Mouse (Mus musculus) midbrain, embryonic 16.5 days (tissue): ENCODE results near the gene Rab3d. TPM values are rescaled to one million over a fixed set of nuclear protein-coding genes. Genes with fewer than 3 reads are reported as not detected.

Source experiments
- ATAC-seq: fragments of 200-750 bp; cut with Nextera tagmentation; 2 replicates; pipeline ENCODE4 v1.8.0; 2017; ENCODE audit warnings: moderate TSS enrichment
- H3K27ac ChIP-seq: fragments of 300-500 bp; sonication (generic); 2 replicates; pipeline ENCODE4 v1.5.1; 2014; ENCODE audit warnings: mild to moderate bottlenecking, low read length, mixed read lengths
- H3K27me3 ChIP-seq: fragments of 300-500 bp; sonication (generic); 2 replicates; pipeline ENCODE4 v1.6.1; 2014; ENCODE audit warnings: low read depth, low read length, mixed read lengths; ENCODE audit not compliant: control insufficient read depth, insufficient read depth
- H3K36me3 ChIP-seq: fragments of 300-500 bp; sonication (generic); 2 replicates; pipeline ENCODE4 v1.6.1; 2014; ENCODE audit warnings: mild to moderate bottlenecking, low read length, moderate library complexity, mixed read lengths; ENCODE audit not compliant: control insufficient read depth, insufficient read depth
- H3K4me1 ChIP-seq: fragments of 300-500 bp; sonication (generic); 2 replicates; pipeline ENCODE4 v1.6.1; 2014; ENCODE audit warnings: mild to moderate bottlenecking, low read length, mixed read lengths; ENCODE audit not compliant: control insufficient read depth, insufficient read depth
- H3K4me2 ChIP-seq: fragments of 300-500 bp; sonication (generic); 2 replicates; pipeline ENCODE4 v1.6.1; 2014; ENCODE audit warnings: mild to moderate bottlenecking, low read length, mixed read lengths
- H3K4me3 ChIP-seq: fragments of 300-500 bp; sonication (generic); 2 replicates; pipeline ENCODE4 v1.5.1; 2014; ENCODE audit warnings: low read depth, mild to moderate bottlenecking, low read length, moderate library complexity, mixed read lengths
- H3K9ac ChIP-seq: fragments of 300-500 bp; sonication (generic); 2 replicates; pipeline ENCODE4 v1.6.1; 2014; ENCODE audit warnings: low read depth, low read length, mixed read lengths
- H3K9me3 ChIP-seq: fragments of 300-500 bp; sonication (generic); replicated peaks from 2 replicates; pipeline ENCODE4 v1.6.1; 2014; ENCODE audit warnings: mild to moderate bottlenecking, low read length, mixed read lengths; ENCODE audit not compliant: control insufficient read depth, poor library complexity, severe bottlenecking
- WGBS: fragments of 180-500 bp; shearing (Covaris S2); extraction: QIAGEN DNeasy Blood & Tissue Kit; methylation state at CpG from one replicate; pipeline ENCODE4 v1.1.7; 2014; 5-methylcytosine and 5-hydroxymethylcytosine counted together
- polyA plus RNA-seq: library from polyadenylated mRNA; unstranded; fragments of >200 nt; fragmentation: Nextera tagmentation; extraction: Ambion mirVana; gene quantifications from 2 replicates; pipeline ENCODE4 v1.2.1, GENCODE M21; 2015

Gene Rab3d
- polyA plus RNA-seq, 1 experiment from 2014 or later, result 19.9 TPM

GRCm38 (mm10) chr9:21924099-21924493, 6.1 kb upstream of the Rab3d start:
- Histone ChIP-seq H3K9ac (no peak overlapping the region), H3K27me3 (no peaks in the 10 kb centered on the region), H3K27ac (no peak overlapping the region), H3K4me1 (peaks cover 11% of the 10 kb centered on the region), H3K4me3 (no peak overlapping the region), H3K9me3 (no peaks in the 10 kb centered on the region), H3K4me2 (no peak overlapping the region), H3K36me3 (no peaks in the 10 kb centered on the region)
- 78% methylated on average over 6 of the region's 6 CpGs for WGBS
- ATAC-seq, result no peak

GRCm38 (mm10) chr9:21923490-21924098, 5.6 kb upstream of the Rab3d start:
- Histone ChIP-seq H3K9ac (no peak overlapping the region), H3K9me3 (no peaks in the 10 kb centered on the region), H3K27ac (no peak overlapping the region), H3K4me3 (no peak overlapping the region), H3K36me3 (no peaks in the 10 kb centered on the region), H3K27me3 (no peaks in the 10 kb centered on the region), H3K4me2 (no peak overlapping the region), H3K4me1 (peaks cover 11% of the 10 kb centered on the region)
- ATAC-seq, result no peak
- WGBS, result 81% methylated on average over 3 of the region's 3 CpGs

GRCm38 (mm10) chr9:21923036-21923435, 5.0 kb upstream of the Rab3d start:
- H3K4me2 ChIP-seq, result no peak overlapping the region
- no peak overlapping the region for H3K4me3 ChIP-seq
- WGBS, result 91% methylated on average over 4 of the region's 4 CpGs
- H3K4me1 ChIP-seq, result peaks cover 11% of the 10 kb centered on the region
- no peak overlapping the region for H3K9ac ChIP-seq
- no peaks in the 10 kb centered on the region for H3K9me3 ChIP-seq
- no peaks in the 10 kb centered on the region for H3K36me3 ChIP-seq
- no peak overlapping the region for H3K27ac ChIP-seq
- ATAC-seq, result no peak
- H3K27me3 ChIP-seq, result no peaks in the 10 kb centered on the region

GRCm38 (mm10) chr9:21918692-21919384, 846 bp upstream of the Rab3d start:
- WGBS, result 21% methylated on average over 5 of the region's 5 CpGs
- Histone ChIP-seq H3K4me3 (no peak overlapping the region; the same call in 1 of the 2 replicates), H3K9ac (no peak overlapping the region; the same call in 1 of the 2 replicates)

GRCm38 (mm10) chr9:21917493-21918034, 428 bp downstream of the Rab3d start:
- Histone ChIP-seq H3K4me3 (peak overlapping the region; percentile 78), H3K36me3 (0 out of 2 replicates have a peak, but pooled peaks cover 3% of the 10 kb centered on the region), H3K9ac (peak overlapping the region; percentile 81), H3K4me1 (no peaks in the 10 kb centered on the region; the same call in 1 of the 2 replicates), H3K9me3 (no peaks in the 10 kb centered on the region), H3K27ac (peak overlapping the region; percentile 71), H3K4me2 (peak overlapping the region; percentile 77), H3K27me3 (peaks cover 3% of the 10 kb centered on the region; the same call in 1 of the 2 replicates)
- ATAC-seq, result peak; percentile 83; the same call in 1 of the 2 replicates
- 2% methylated on average over 35 of the region's 35 CpGs for WGBS

More at GRCm38 (mm10) chr9:21918692-21919384, 846 bp upstream of the Rab3d start:
- no peak for ATAC-seq
- H3K4me2 ChIP-seq, result peak overlapping the region; percentile 77
- no peaks in the 10 kb centered on the region for H3K9me3 ChIP-seq
- 0 out of 2 replicates have a peak, but pooled peaks cover 3% of the 10 kb centered on the region for H3K36me3 ChIP-seq
- H3K27me3 ChIP-seq, result peaks cover 3% of the 10 kb centered on the region; the same call in 1 of the 2 replicates
- no peak overlapping the region for H3K27ac ChIP-seq
- H3K4me1 ChIP-seq, result no peaks in the 10 kb centered on the region; the same call in 1 of the 2 replicates

- WGBS, result 51% methylated on average over 2 of the region's 3 CpGs
- Histone ChIP-seq H3K27ac (no peak overlapping the region), H3K4me3 (peak overlapping the region; percentile 78), H3K4me1 (no peaks in the 10 kb centered on the region; the same call in 1 of the 2 replicates), H3K4me2 (peak overlapping the region; percentile 77), H3K9ac (peak overlapping the region; percentile 81), H3K27me3 (peaks cover 3% of the 10 kb centered on the region; the same call in 1 of the 2 replicates), H3K9me3 (no peaks in the 10 kb centered on the region), H3K36me3 (0 out of 2 replicates have a peak, but pooled peaks cover 3% of the 10 kb centered on the region)
- no peak for ATAC-seq
Observed at GRCm38 (mm10) chr9:21916851-21917492, 1.0 kb downstream of the Rab3d start.

GRCm38 (mm10) chr9:21909474-21910223, 8.3 kb downstream of the Rab3d start:
- Histone ChIP-seq H3K27ac (no peak overlapping the region), H3K4me3 (no peak overlapping the region), H3K36me3 (peaks cover 6% of the 10 kb centered on the region; the same call in 1 of the 2 replicates), H3K27me3 (no peaks in the 10 kb centered on the region), H3K9me3 (no peaks in the 10 kb centered on the region), H3K4me1 (no peaks in the 10 kb centered on the region), H3K4me2 (no peak overlapping the region), H3K9ac (no peak overlapping the region)
- ATAC-seq, result no peak
- 83% methylated on average over 10 of the region's 10 CpGs for WGBS

- Histone ChIP-seq H3K27ac (no peak overlapping the region), H3K4me2 (no peak overlapping the region), H3K27me3 (no peaks in the 10 kb centered on the region; the same call in 1 of the 2 replicates), H3K9me3 (no peaks in the 10 kb centered on the region), H3K4me3 (no peak overlapping the region), H3K4me1 (no peaks in the 10 kb centered on the region), H3K9ac (no peak overlapping the region), H3K36me3 (peaks cover 2% of the 10 kb centered on the region; the same call in 1 of the 2 replicates)
- ATAC-seq, result no peak
- 81% methylated on average over 11 of the region's 11 CpGs for WGBS
Observed at GRCm38 (mm10) chr9:21908216-21908615, 9.8 kb downstream of the Rab3d start.
